Mouse (Mus musculus): ENCODE data around the gene Myl9. TPM values are rescaled to one million over a fixed set of nuclear protein-coding genes. Genes with fewer than 3 reads are reported as not detected.
"Not testable (repeated sequence)": the region's sequence is repeated elsewhere in the genome, so short reads cannot be mapped to it uniquely, and the experiment has no call there.

Myl9 gene
- polyA plus RNA-seq, 1 experiment from 2014 or later, result 36.5 TPM

DNA sequence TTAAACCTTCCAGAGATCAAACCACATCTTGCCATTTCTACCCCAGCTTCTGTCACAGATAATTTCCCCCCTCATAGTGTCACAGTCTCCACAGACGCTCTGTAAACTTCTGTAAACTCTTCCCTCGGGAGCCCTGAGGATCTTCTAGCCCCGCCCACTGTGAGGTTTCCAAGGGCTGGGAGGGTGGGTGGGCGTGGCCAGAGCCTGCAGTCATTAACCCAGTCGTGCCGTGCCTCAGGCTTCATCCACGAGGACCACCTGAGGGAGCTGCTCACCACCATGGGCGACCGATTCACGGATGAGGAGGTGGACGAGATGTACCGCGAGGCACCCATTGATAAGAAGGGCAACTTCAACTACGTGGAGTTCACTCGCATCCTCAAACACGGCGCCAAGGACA, 5.5 kb downstream of the Myl9 start:
- Histone ChIP-seq H3K9ac (replicated peaks; ENCODE audit: low read depth, low read length) (no peak overlapping the region), H3K4me3 (replicated peaks; ENCODE audit: low read length) (no peak overlapping the region), H3K4me1 (replicated peaks; ENCODE audit: control insufficient read depth, insufficient read depth, low read length) (0 out of 2 replicates have a peak, but pooled peaks cover 3% of the 10 kb centered on the region), H3K9me3 (ENCODE audit: control insufficient read depth, low read length) (no peaks in the 10 kb centered on the region), H3K4me2 (ENCODE audit: low read length) (no peak overlapping the region), H3K27me3 (replicated peaks; ENCODE audit: control insufficient read depth, insufficient read depth, low read length) (no peaks in the 10 kb centered on the region), H3K27ac (ENCODE audit: low read length) (no peak overlapping the region), H3K36me3 (ENCODE audit: control insufficient read depth, insufficient read depth) (no peaks in the 10 kb centered on the region)
- WGBS, result 13% methylated on average over 17 of the region's 17 CpGs
- ATAC-seq, result no peak

DNA sequence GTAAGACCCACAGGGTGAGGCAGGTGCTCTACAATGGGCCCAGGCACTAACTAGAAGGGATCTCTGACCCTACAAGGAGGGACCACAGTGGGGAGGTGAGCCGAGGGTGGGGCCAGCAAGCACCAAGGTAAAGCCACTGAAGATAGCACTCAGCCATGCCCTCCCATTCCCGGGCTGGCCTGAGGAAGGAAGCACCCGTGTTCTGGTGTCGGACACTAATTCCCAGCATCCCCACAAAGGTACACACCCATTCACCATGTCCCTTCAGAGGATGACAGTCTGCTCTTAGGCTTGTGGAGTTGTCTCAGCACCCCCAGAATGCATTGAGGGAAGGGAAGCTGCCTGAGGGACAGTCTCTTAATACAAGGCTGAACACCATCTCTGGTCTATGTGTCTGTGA, 6.1 kb downstream of the Myl9 start:
- Histone ChIP-seq H3K4me3 (replicated peaks; ENCODE audit: low read length) (no peak overlapping the region), H3K9me3 (ENCODE audit: control insufficient read depth, low read length) (no peaks in the 10 kb centered on the region), H3K9ac (replicated peaks; ENCODE audit: low read depth, low read length) (no peak overlapping the region), H3K36me3 (ENCODE audit: control insufficient read depth, insufficient read depth) (no peaks in the 10 kb centered on the region), H3K4me2 (ENCODE audit: low read length) (no peak overlapping the region), H3K4me1 (replicated peaks; ENCODE audit: control insufficient read depth, insufficient read depth, low read length) (0 out of 2 replicates have a peak, but pooled peaks cover 3% of the 10 kb centered on the region), H3K27ac (ENCODE audit: low read length) (no peak overlapping the region), H3K27me3 (replicated peaks; ENCODE audit: control insufficient read depth, insufficient read depth, low read length) (no peaks in the 10 kb centered on the region)
- no peak for ATAC-seq
- WGBS, result 81% methylated on average over 4 of the region's 4 CpGs

DNA sequence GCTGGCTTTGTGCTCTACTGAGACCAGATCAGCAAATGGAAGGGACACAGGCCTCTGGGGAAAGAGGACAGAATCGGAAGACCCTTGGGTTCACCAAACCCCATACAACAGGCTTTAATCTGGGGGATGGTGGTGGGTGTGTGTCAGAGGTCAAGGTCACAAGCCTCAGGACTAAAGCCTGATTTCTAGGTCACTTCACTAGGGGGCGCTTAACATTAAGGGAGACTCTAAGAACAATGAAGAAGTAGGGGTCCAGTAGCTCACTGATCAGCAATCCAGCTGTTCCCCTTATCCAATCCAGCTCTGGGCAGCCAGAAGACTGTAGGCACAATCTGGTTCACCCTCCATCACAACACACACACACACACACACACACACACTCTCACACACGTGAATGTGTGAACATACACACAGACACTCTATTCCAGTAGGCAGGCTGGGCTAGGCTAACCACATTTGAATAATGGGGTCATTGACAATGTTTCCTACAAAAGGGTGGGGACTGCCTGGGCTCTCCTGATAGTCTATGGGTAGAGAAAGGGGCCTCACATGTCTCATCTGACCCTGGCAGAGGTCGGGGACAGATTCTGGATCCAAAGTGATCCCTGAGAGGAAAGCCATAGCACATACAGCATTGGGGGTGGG, 6.7 kb downstream of the Myl9 start:
- no peak for ATAC-seq
- no peak overlapping the region for H3K9ac ChIP-seq (replicated peaks; ENCODE audit: low read depth, low read length)
- 69% methylated on average over 4 of the region's 4 CpGs for WGBS
- H3K27ac ChIP-seq (ENCODE audit: low read length), result no peak overlapping the region
- no peaks in the 10 kb centered on the region for H3K27me3 ChIP-seq (replicated peaks; ENCODE audit: control insufficient read depth, insufficient read depth, low read length)
- H3K4me3 ChIP-seq (replicated peaks; ENCODE audit: low read length), result no peak overlapping the region
- H3K9me3 ChIP-seq (ENCODE audit: control insufficient read depth, low read length), result no peaks in the 10 kb centered on the region
- no peak overlapping the region for H3K4me2 ChIP-seq (ENCODE audit: low read length)
- H3K36me3 ChIP-seq (ENCODE audit: control insufficient read depth, insufficient read depth), result no peaks in the 10 kb centered on the region
- H3K4me1 ChIP-seq (replicated peaks; ENCODE audit: control insufficient read depth, insufficient read depth, low read length), result 0 out of 2 replicates have a peak, but pooled peaks cover 3% of the 10 kb centered on the region

DNA sequence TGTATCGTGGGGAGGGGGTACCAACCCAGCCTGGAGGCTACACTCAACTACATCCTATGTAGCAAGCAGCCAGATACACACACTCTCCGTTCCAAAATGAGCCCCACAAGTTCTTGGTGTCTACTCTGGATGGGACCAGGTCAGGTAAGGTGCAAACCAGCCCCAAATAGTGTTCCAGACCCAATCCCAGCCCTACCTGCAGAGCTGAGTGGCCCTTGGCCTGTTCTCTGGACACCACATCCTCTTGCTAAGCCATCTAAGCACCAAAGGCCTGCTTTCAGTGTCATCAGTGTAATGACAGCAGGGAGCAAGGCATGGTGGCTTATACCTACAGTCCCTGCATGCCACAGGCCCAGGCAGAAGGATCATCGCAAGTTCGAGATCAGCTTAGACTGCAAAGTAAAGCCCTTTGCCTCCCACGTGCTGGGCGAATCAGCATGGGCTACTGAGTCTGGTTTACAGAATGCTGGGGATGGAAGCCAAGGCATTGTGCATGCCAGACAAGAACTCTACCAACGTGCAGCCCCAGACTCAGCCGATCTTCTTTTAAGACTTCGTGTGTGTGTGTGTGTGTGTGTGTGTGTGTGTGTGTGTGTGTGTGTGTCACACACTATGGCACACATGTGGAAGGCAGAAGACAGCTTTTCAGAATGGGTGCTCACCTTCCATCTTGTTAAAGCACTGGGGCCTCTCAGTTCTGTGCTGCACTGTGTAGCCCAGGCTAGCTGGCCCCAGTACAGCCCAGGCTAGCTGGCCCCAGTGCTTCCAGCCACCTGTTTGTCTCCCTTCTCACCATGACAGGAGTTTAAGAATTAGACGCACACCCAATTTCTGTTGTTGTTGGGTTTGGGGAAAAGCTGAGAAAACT, 7.5 kb downstream of the Myl9 start:
- 89% methylated on average over 10 of the region's 10 CpGs for WGBS
- H3K9ac ChIP-seq (replicated peaks; ENCODE audit: low read depth, low read length), result no peak overlapping the region
- no peaks in the 10 kb centered on the region for H3K9me3 ChIP-seq (ENCODE audit: control insufficient read depth, low read length)
- no peaks in the 10 kb centered on the region for H3K36me3 ChIP-seq (ENCODE audit: control insufficient read depth, insufficient read depth)
- H3K4me1 ChIP-seq (replicated peaks; ENCODE audit: control insufficient read depth, insufficient read depth, low read length), result 0 out of 2 replicates have a peak, but pooled peaks cover 3% of the 10 kb centered on the region
- no peaks in the 10 kb centered on the region for H3K27me3 ChIP-seq (replicated peaks; ENCODE audit: control insufficient read depth, insufficient read depth, low read length)
- H3K4me2 ChIP-seq (ENCODE audit: low read length), result no peak overlapping the region
- H3K27ac ChIP-seq (ENCODE audit: low read length), result no peak overlapping the region
- no peak overlapping the region for H3K4me3 ChIP-seq (replicated peaks; ENCODE audit: low read length)
- ATAC-seq, result no peak

DNA sequence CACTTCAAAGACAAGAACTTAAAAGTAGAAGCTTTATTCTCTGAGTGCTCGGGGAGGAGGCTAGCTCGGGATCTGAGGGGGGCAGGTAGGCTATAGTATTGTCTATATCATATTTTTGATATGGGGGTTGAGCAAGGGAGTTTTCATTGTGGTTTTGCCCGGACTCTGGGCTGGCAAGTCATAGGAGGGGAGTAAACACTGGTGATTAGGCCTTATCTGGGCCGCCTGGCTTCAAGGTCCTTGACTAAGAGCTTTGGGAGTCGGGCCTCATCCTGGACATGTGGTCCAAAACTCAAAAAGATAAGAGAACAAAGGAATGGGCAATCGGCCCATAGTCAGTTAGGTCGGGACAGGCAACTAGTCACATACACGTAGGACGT, 8.1 kb downstream of the Myl9 start:
- H3K27ac ChIP-seq (ENCODE audit: low read length), result no peak overlapping the region
- H3K4me1 ChIP-seq (replicated peaks; ENCODE audit: control insufficient read depth, insufficient read depth, low read length), result no peaks in the 10 kb centered on the region
- ATAC-seq, result no peak

DNA sequence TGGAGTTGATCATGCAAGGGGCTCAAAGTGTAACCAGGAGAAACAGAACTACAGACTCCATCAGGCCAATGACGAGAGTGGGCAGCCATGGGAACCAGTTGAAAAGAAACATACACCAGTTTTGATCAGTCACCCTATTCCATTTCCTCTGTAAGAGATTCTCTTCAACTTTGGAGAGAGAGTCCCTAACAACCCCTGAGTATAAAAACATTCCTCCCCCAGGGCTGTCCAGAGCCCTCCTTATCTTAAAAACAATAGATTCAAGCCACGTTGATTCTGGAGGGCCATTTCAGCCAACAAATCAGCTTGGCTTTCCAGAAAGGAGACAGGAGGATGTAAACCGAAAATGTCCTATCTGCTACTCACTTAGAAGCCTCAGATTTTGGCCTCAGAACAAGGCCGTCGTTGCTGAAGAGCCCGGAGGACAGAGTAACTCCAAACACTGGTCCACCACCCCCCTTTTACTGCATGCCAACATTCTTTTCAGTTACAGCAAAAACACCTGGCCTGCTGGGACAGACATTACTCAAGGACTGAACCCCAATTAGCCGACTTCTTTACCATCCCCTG, 8.9 kb downstream of the Myl9 start:
- H3K36me3 ChIP-seq (ENCODE audit: control insufficient read depth, insufficient read depth), result no peaks in the 10 kb centered on the region
- no peak overlapping the region for H3K4me3 ChIP-seq (replicated peaks; ENCODE audit: low read length)
- no peaks in the 10 kb centered on the region for H3K9me3 ChIP-seq (ENCODE audit: control insufficient read depth, low read length)
- H3K4me1 ChIP-seq (replicated peaks; ENCODE audit: control insufficient read depth, insufficient read depth, low read length), result no peaks in the 10 kb centered on the region
- no peak for ATAC-seq
- no peaks in the 10 kb centered on the region for H3K27me3 ChIP-seq (replicated peaks; ENCODE audit: control insufficient read depth, insufficient read depth, low read length)
- no peak overlapping the region for H3K27ac ChIP-seq (ENCODE audit: low read length)
- no peak overlapping the region for H3K4me2 ChIP-seq (ENCODE audit: low read length)
- no peak overlapping the region for H3K9ac ChIP-seq (replicated peaks; ENCODE audit: low read depth, low read length)
- WGBS, result 80% methylated on average over 7 of the region's 7 CpGs

More for the DNA sequence above, 8.1 kb downstream of the Myl9 start:
- 79% methylated on average over 9 of the region's 9 CpGs for WGBS
- Histone ChIP-seq H3K4me3 (replicated peaks; ENCODE audit: low read length) (no peak overlapping the region), H3K36me3 (ENCODE audit: control insufficient read depth, insufficient read depth) (no peaks in the 10 kb centered on the region), H3K4me2 (ENCODE audit: low read length) (no peak overlapping the region), H3K9ac (replicated peaks; ENCODE audit: low read depth, low read length) (no peak overlapping the region), H3K27me3 (replicated peaks; ENCODE audit: control insufficient read depth, insufficient read depth, low read length) (no peaks in the 10 kb centered on the region), H3K9me3 (ENCODE audit: control insufficient read depth, low read length) (no peaks in the 10 kb centered on the region)

DNA sequence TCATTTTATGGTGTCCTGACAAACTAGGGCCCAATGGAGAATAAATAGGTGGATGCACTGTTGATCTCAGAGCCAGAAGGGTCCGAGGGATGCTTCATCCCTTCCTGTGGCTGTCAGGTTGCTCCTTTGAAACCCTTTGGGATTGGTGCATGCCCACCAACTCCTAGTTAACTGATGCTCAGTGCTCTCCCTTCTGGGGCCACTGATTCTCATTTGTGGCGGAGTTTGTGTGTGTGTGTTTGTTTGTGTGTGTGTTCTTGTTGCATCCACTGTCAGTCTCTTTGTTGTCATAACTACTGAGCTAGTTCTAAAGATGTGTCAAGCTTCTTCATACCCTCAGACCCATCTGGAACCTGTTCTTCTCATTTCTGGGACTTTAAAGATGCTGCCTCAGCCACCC, 9.7 kb downstream of the Myl9 start:
- no peak overlapping the region for H3K4me3 ChIP-seq (replicated peaks; ENCODE audit: low read length)
- 89% methylated on average over 2 of the region's 2 CpGs for WGBS
- H3K27ac ChIP-seq (ENCODE audit: low read length), result no peak overlapping the region
- H3K36me3 ChIP-seq (ENCODE audit: control insufficient read depth, insufficient read depth), result no peaks in the 10 kb centered on the region
- no peaks in the 10 kb centered on the region for H3K9me3 ChIP-seq (ENCODE audit: control insufficient read depth, low read length)
- no peak overlapping the region for H3K4me2 ChIP-seq (ENCODE audit: low read length)
- no peaks in the 10 kb centered on the region for H3K4me1 ChIP-seq (replicated peaks; ENCODE audit: control insufficient read depth, insufficient read depth, low read length)
- no peak for ATAC-seq
- no peaks in the 10 kb centered on the region for H3K27me3 ChIP-seq (replicated peaks; ENCODE audit: control insufficient read depth, insufficient read depth, low read length)
- no peak overlapping the region for H3K9ac ChIP-seq (replicated peaks; ENCODE audit: low read depth, low read length)

DNA sequence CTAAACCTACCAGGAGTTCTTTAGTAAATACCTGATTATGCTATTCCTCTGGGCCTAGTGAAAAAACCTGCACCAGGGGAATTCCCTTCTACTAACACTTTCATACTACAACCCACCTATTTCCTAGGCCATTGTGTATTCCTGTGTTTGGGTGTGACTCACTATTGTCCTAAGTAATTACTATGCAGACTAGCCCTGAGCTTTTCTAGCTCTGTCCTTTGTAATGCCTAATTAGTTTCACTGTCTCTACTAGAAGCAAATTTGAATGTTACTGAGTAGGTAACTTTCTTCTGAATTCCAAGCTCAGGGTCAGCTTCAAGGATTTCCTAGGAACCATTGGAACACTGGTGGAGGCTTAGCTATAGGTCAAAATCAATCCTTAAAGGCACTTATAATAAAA, 11.1 kb downstream of the Myl9 start:
- H3K9me3 ChIP-seq (ENCODE audit: control insufficient read depth, low read length); ATAC-seq; H3K9ac ChIP-seq (replicated peaks; ENCODE audit: low read depth, low read length); H3K4me1 ChIP-seq (replicated peaks; ENCODE audit: control insufficient read depth, insufficient read depth, low read length); H3K27ac ChIP-seq (ENCODE audit: low read length); H3K4me3 ChIP-seq (replicated peaks; ENCODE audit: low read length); H3K27me3 ChIP-seq (replicated peaks; ENCODE audit: control insufficient read depth, insufficient read depth, low read length); H3K36me3 ChIP-seq (ENCODE audit: control insufficient read depth, insufficient read depth); H3K4me2 ChIP-seq (ENCODE audit: low read length): not testable (repeated sequence)

DNA sequence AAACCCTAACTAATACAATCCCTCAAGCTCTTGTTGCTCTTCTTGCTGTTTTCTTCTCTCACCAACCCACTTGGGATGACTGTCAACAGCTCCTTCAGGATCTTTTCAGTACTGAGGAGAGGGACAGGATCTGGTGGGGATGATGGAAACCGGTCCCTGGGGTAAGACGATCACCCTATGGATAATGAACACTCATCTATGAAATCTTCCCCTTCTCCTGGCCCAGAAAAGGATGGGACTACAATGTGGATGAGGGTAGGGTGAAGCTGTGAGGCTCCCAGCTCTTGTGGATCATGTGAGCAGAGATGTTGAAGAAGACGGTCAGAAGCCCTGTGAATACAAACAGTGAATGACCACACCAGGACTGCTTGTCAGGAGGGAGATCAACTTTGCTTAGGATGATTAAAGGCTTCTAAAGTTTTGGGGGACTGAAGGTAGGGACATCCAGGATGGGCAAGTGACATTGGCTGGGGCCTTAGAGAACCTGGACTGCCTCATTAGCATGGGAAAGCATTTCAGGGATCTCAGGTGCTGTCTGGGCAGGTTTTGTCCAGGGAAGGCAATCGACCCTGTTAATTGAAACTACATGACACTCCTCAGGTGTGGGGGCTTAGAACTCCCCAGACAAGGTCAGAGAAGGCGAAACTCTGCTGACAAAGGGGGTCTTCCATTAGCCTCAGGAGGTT, 12.0 kb downstream of the Myl9 start:
- peaks cover 7% of the 10 kb centered on the region for H3K9me3 ChIP-seq (ENCODE audit: control insufficient read depth, low read length)
- 83% methylated on average over 5 of the region's 5 CpGs for WGBS
- H3K4me3 ChIP-seq (replicated peaks; ENCODE audit: low read length), result no peak overlapping the region
- H3K36me3 ChIP-seq (ENCODE audit: control insufficient read depth, insufficient read depth), result no peaks in the 10 kb centered on the region
- H3K4me1 ChIP-seq (replicated peaks; ENCODE audit: control insufficient read depth, insufficient read depth, low read length), result no peaks in the 10 kb centered on the region
- H3K9ac ChIP-seq (replicated peaks; ENCODE audit: low read depth, low read length), result no peak overlapping the region
- no peak for ATAC-seq
- H3K27me3 ChIP-seq (replicated peaks; ENCODE audit: control insufficient read depth, insufficient read depth, low read length), result no peaks in the 10 kb centered on the region
- no peak overlapping the region for H3K27ac ChIP-seq (ENCODE audit: low read length)
- no peak overlapping the region for H3K4me2 ChIP-seq (ENCODE audit: low read length)

Data from forebrain, embryonic 16.5 days (tissue).